Mouse (Mus musculus): ENCODE measurements at regions not wholly inside any gene's neighbourhood (a gene's known extent, or its start where the extent isn't known, plus 50 kb on each side); places are given as distances from the start of the nearest gene placed in this dataset.

DNA sequence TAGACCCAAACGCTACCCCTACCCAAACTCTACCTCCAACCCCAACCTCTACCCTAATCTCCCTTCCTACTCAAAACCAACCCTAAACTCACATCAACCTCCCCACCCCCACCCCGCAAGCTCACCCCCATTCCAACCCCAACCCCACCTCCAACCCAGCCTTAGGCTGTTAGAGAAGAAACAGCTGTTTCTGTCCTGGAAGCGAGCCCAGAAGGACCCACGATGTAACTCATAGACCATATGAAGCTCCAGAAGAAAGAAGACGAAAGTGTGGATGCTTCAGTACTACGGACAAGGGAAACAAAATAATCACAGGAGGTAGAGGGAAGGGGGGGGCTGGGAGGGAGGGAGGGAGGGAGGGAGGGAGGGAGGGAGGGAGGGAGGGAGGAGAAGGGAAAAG lies 58.4 kb downstream of the Sox11 start:
- no peak for ATAC-seq
- no peak overlapping the region for H3K27ac ChIP-seq (ENCODE audit: low read length)
- 65% methylated on average over 6 of the region's 6 CpGs for WGBS

DNA sequence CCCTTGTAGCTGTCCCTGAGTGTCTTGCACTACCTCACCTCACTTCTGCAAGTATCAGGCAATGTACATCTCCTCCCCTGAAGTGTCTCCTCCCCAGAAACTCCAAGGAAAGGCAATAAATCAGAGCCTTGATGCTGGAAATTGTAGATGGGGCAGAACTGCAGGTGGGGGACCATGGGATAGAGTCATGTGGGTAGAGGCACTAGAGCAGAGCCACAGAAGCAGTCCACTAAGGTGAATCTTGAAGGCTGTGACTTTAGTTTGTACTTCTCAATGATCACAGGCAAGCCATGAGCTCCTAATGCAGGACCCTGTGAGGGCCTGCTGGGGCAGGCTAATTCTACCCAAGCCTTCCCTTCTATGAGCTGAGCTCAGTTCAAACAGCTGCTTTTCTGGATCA lies 80.4 kb downstream of the Sox11 start:
- H3K9ac ChIP-seq (ENCODE audit: low read depth, low read length) = no peak overlapping the region
- ATAC-seq = no peak
- H3K27ac ChIP-seq (ENCODE audit: low read length) = no peak overlapping the region
- no peaks in the 10 kb centered on the region for H3K27me3 ChIP-seq (ENCODE audit: control insufficient read depth, insufficient read depth, low read depth, low read length)
- H3K9me3 ChIP-seq (replicated peaks; ENCODE audit: control insufficient read depth, low read length, poor library complexity, severe bottlenecking) = no peaks in the 10 kb centered on the region
- H3K4me3 ChIP-seq (ENCODE audit: low read depth, low read length) = no peak overlapping the region
- no peak overlapping the region for H3K4me2 ChIP-seq (ENCODE audit: low read length)
- no peaks in the 10 kb centered on the region for H3K4me1 ChIP-seq (ENCODE audit: control insufficient read depth, insufficient read depth, low read length)
- H3K36me3 ChIP-seq (ENCODE audit: control insufficient read depth, insufficient read depth, low read length) = no peaks in the 10 kb centered on the region

More for the DNA sequence above, 58.4 kb downstream of the Sox11 start:
- Histone ChIP-seq H3K27me3 (ENCODE audit: control insufficient read depth, insufficient read depth, low read depth, low read length) (no peaks in the 10 kb centered on the region), H3K9ac (ENCODE audit: low read depth, low read length) (no peak overlapping the region), H3K36me3 (ENCODE audit: control insufficient read depth, insufficient read depth, low read length) (no peaks in the 10 kb centered on the region), H3K4me2 (ENCODE audit: low read length) (no peak overlapping the region), H3K9me3 (replicated peaks; ENCODE audit: control insufficient read depth, low read length, poor library complexity, severe bottlenecking) (no peaks in the 10 kb centered on the region), H3K4me1 (ENCODE audit: control insufficient read depth, insufficient read depth, low read length) (no peaks in the 10 kb centered on the region), H3K4me3 (ENCODE audit: low read depth, low read length) (no peak overlapping the region)

DNA sequence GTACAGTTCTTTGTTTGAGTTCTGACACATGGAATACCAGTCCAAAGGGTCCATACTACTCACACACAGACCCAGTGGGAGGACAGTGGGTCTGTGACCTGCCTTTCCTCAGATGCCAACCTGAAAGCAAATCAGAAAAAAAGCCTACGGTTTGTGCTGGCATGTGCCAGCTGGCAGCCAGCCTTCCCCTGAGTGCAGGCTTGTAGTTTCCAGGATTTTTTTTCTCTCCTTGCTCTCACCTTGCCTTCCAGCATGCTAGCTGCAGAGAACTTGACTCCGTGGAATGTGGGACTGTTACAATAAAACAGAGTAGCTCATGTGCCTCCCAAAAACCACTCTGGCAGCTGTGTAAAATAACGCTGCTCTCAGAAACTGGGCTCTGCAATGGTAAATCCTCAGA lies 88.2 kb downstream of the Sox11 start:
- Histone ChIP-seq H3K4me2 (ENCODE audit: low read length) (no peak overlapping the region), H3K36me3 (ENCODE audit: control insufficient read depth, insufficient read depth, low read length) (no peaks in the 10 kb centered on the region), H3K27me3 (ENCODE audit: control insufficient read depth, insufficient read depth, low read depth, low read length) (no peaks in the 10 kb centered on the region), H3K4me3 (ENCODE audit: low read depth, low read length) (no peak overlapping the region), H3K9ac (ENCODE audit: low read depth, low read length) (no peak overlapping the region), H3K9me3 (replicated peaks; ENCODE audit: control insufficient read depth, low read length, poor library complexity, severe bottlenecking) (no peaks in the 10 kb centered on the region), H3K4me1 (ENCODE audit: control insufficient read depth, insufficient read depth, low read length) (peaks cover 9% of the 10 kb centered on the region), H3K27ac (ENCODE audit: low read length) (no peak overlapping the region)
- ATAC-seq = no peak
- 48% methylated on average over 3 of the region's 3 CpGs for WGBS

DNA sequence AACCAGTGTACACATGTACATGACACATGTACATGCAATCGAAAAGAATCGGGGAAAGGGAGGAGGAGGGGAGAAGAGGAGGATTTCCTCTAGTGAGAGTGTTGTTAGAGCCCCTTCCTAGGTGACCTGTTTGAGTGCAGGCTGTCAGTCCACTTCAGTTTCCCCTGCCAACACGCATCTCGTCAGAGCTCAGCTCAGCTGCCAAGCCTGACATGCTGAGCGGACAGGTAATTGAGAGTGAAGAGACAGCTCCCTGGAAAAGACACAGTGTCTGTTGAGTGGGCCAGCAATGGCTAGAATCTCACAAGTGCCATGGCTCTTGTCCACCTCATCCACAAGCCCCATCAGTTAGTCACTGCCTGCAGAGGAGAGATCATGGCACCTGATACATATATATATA lies 90.9 kb downstream of the Sox11 start:
- no peak overlapping the region for H3K9ac ChIP-seq (ENCODE audit: low read depth, low read length)
- H3K4me3 ChIP-seq (ENCODE audit: low read depth, low read length) = no peak overlapping the region
- H3K27ac ChIP-seq (ENCODE audit: low read length) = no peak overlapping the region
- WGBS = 66% methylated on average over 5 of the region's 5 CpGs
- H3K4me1 ChIP-seq (ENCODE audit: control insufficient read depth, insufficient read depth, low read length) = peaks cover 28% of the 10 kb centered on the region
- ATAC-seq = no peak
- no peaks in the 10 kb centered on the region for H3K9me3 ChIP-seq (replicated peaks; ENCODE audit: control insufficient read depth, low read length, poor library complexity, severe bottlenecking)
- H3K4me2 ChIP-seq (ENCODE audit: low read length) = no peak overlapping the region
- no peaks in the 10 kb centered on the region for H3K27me3 ChIP-seq (ENCODE audit: control insufficient read depth, insufficient read depth, low read depth, low read length)
- no peaks in the 10 kb centered on the region for H3K36me3 ChIP-seq (ENCODE audit: control insufficient read depth, insufficient read depth, low read length)

DNA sequence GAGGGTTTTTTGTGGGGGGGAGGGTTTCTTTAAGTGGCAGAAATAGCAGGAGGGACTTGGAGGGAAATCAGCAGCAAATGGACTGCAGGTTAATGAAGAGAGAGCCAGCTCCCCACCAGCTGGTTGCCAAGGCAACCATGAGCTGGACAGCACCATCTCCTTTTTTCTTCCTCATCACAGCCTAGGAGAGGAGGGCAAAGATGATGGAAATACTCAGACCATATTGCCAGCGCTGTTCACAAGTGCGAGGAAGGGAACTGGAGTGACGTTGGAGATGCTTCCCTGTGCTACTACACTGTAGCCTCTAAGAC lies 93.9 kb downstream of the Sox11 start:
- Histone ChIP-seq H3K9ac (ENCODE audit: low read depth, low read length) (peak overlapping the region; percentile 48; the same call in 1 of the 2 replicates), H3K4me1 (ENCODE audit: control insufficient read depth, insufficient read depth, low read length) (peaks cover 26% of the 10 kb centered on the region), H3K27me3 (ENCODE audit: control insufficient read depth, insufficient read depth, low read depth, low read length) (no peaks in the 10 kb centered on the region), H3K4me2 (ENCODE audit: low read length) (peak overlapping the region; percentile 13), H3K4me3 (ENCODE audit: low read depth, low read length) (no peak overlapping the region), H3K9me3 (replicated peaks; ENCODE audit: control insufficient read depth, low read length, poor library complexity, severe bottlenecking) (no peaks in the 10 kb centered on the region), H3K27ac (ENCODE audit: low read length) (peak overlapping the region; percentile 96), H3K36me3 (ENCODE audit: control insufficient read depth, insufficient read depth, low read length) (no peaks in the 10 kb centered on the region)
- ATAC-seq = peak; percentile 93
- 8% methylated on average over 3 of the region's 3 CpGs for WGBS

DNA sequence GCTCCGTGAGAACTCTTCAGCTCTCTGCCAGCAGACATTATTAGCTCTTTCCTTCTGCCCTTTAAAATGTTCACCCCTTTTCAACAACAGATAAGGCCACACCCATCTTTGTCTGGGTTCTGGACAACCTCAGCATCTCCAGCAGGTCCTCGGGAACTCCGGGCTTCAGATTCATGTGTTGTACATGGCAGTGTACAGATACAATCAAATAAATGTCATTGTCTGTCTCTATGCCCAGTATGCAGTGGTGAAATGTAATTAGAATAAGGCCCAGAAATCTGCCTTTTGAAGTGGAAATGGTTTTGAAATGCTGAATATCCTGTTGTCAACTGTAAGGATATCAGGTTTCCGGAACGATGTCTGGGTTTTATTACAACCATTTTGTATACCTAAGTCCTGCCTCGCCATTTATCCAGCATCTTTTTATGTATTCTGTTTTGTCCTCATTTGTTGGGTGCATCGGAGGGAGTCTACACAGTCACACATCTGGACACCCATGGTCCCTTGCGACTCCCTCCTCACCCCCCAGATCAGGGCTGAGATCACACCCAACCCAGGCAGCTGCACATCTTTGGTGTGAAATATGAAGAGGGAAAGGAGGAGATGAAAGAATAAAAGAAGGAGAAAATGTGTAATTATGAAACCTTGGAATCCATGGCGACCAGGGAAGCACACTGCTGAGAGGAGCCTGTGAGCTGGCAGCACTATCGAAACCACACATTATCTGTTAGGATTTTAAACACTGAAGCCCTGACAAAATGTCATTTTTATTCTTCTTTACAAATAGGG lies 94.4 kb downstream of the Sox11 start:
- H3K9me3 ChIP-seq (replicated peaks; ENCODE audit: control insufficient read depth, low read length, poor library complexity, severe bottlenecking) = no peaks in the 10 kb centered on the region
- H3K4me1 ChIP-seq (ENCODE audit: control insufficient read depth, insufficient read depth, low read length) = peaks cover 26% of the 10 kb centered on the region
- H3K4me3 ChIP-seq (ENCODE audit: low read depth, low read length) = no peak overlapping the region
- no peaks in the 10 kb centered on the region for H3K36me3 ChIP-seq (ENCODE audit: control insufficient read depth, insufficient read depth, low read length)
- peak overlapping the region; percentile 48; the same call in 1 of the 2 replicates for H3K9ac ChIP-seq (ENCODE audit: low read depth, low read length)
- peak; percentile 87 for ATAC-seq
- no peaks in the 10 kb centered on the region for H3K27me3 ChIP-seq (ENCODE audit: control insufficient read depth, insufficient read depth, low read depth, low read length)
- 17% methylated on average over 10 of the region's 10 CpGs for WGBS
- H3K4me2 ChIP-seq (ENCODE audit: low read length) = peak overlapping the region; percentile 13
- H3K27ac ChIP-seq (ENCODE audit: low read length) = peak overlapping the region; percentile 96

DNA sequence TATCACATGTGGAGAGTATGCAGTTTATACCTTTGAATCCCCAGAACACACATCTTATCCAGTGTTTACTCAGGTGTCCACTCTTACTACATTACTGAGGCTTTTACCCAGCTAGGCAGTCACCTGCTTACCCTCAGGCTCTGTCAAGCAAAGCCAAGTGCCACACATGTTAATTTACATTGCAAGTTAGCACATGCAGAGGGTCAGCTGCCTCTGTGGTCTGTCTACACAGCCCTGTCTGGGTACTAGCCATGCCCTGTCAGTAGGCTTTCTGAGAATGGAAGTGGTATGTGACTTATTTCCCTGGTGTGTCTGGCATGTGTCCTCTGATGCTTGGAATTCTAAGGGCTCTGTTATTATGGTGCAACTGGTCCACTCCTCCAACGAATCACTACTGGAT lies 106.6 kb downstream of the Sox11 start:
- H3K4me3 ChIP-seq (ENCODE audit: low read depth, low read length) = no peak overlapping the region
- ATAC-seq = no peak
- H3K27ac ChIP-seq (ENCODE audit: low read length) = no peak overlapping the region
- no peaks in the 10 kb centered on the region for H3K27me3 ChIP-seq (ENCODE audit: control insufficient read depth, insufficient read depth, low read depth, low read length)
- no peak overlapping the region for H3K9ac ChIP-seq (ENCODE audit: low read depth, low read length)
- no peaks in the 10 kb centered on the region for H3K9me3 ChIP-seq (replicated peaks; ENCODE audit: control insufficient read depth, low read length, poor library complexity, severe bottlenecking)
- H3K4me1 ChIP-seq (ENCODE audit: control insufficient read depth, insufficient read depth, low read length) = no peaks in the 10 kb centered on the region
- 65% methylated on average over 1 of the region's 1 CpGs for WGBS
- no peaks in the 10 kb centered on the region for H3K36me3 ChIP-seq (ENCODE audit: control insufficient read depth, insufficient read depth, low read length)
- no peak overlapping the region for H3K4me2 ChIP-seq (ENCODE audit: low read length)

DNA sequence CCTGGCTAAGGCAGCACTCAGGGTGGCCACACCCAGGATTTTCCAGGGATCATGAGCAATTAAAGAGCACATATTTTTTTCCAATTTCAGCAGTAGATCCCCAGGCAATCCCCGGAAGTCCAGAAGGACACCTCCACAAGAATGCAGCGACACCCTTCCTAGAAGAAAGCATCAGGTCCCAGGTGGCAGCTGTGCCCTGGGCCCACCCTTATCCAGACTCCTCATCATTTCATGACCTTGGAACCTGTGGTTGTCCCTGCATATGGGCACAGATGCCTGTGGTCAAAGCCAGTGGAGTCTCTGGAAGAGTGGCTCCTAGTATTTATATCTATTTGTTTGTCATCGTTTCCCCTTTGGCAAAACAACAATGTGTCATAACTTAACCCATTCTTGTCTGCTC lies 120.8 kb downstream of the Sox11 start:
- no peak overlapping the region for H3K9ac ChIP-seq (ENCODE audit: low read depth, low read length)
- no peaks in the 10 kb centered on the region for H3K4me1 ChIP-seq (ENCODE audit: control insufficient read depth, insufficient read depth, low read length)
- no peaks in the 10 kb centered on the region for H3K27me3 ChIP-seq (ENCODE audit: control insufficient read depth, insufficient read depth, low read depth, low read length)
- 0 out of 2 replicates have a peak, but pooled peaks cover 5% of the 10 kb centered on the region for H3K9me3 ChIP-seq (replicated peaks; ENCODE audit: control insufficient read depth, low read length, poor library complexity, severe bottlenecking)
- WGBS = 89% methylated on average over 3 of the region's 3 CpGs
- ATAC-seq = no peak
- no peak overlapping the region for H3K4me2 ChIP-seq (ENCODE audit: low read length)
- H3K4me3 ChIP-seq (ENCODE audit: low read depth, low read length) = no peak overlapping the region
- no peaks in the 10 kb centered on the region for H3K36me3 ChIP-seq (ENCODE audit: control insufficient read depth, insufficient read depth, low read length)
- H3K27ac ChIP-seq (ENCODE audit: low read length) = no peak overlapping the region

DNA sequence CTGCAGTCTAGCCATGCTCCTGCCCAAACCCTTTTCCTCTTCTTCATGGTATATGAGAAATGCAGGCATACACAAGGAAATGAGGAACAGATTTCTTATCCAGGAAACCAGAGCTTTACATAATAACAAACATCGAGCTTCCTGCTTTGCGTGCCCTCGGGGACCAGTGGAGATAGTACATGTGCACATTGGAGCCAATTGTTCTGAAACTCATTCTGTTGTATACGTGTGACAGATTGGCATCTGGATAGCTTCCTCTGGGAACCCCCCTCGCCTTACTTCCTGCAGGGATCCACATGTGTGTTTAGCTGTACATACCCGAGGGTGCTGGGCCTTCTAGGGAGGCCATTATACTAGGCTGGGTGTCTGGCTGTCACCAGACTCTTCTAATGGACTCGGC lies 141.2 kb downstream of the Sox11 start:
- 77% methylated on average over 7 of the region's 7 CpGs for WGBS
- no peaks in the 10 kb centered on the region for H3K9me3 ChIP-seq (replicated peaks; ENCODE audit: control insufficient read depth, low read length, poor library complexity, severe bottlenecking)
- no peak for ATAC-seq
- H3K36me3 ChIP-seq (ENCODE audit: control insufficient read depth, insufficient read depth, low read length) = no peaks in the 10 kb centered on the region
- H3K27ac ChIP-seq (ENCODE audit: low read length) = no peak overlapping the region
- H3K9ac ChIP-seq (ENCODE audit: low read depth, low read length) = no peak overlapping the region
- no peaks in the 10 kb centered on the region for H3K4me1 ChIP-seq (ENCODE audit: control insufficient read depth, insufficient read depth, low read length)
- no peak overlapping the region for H3K4me2 ChIP-seq (ENCODE audit: low read length)
- H3K27me3 ChIP-seq (ENCODE audit: control insufficient read depth, insufficient read depth, low read depth, low read length) = no peaks in the 10 kb centered on the region
- H3K4me3 ChIP-seq (ENCODE audit: low read depth, low read length) = no peak overlapping the region
